Mouse (Mus musculus) kidney, postnatal 0 days (tissue): ENCODE data around the gene Cenpm. TPM values are rescaled to one million over a fixed set of nuclear protein-coding genes. Genes with fewer than 3 reads are reported as not detected.

ENCODE experiments used
- ATAC-seq: fragments of 200-750 bp; cut with Nextera tagmentation; replicated peaks from 2 replicates; pipeline ENCODE4 v1.8.0; 2017; ENCODE audit warnings: low read depth, moderate number of reproducible peaks, moderate TSS enrichment, moderate library complexity; ENCODE audit not compliant: low FRiP score
- DNase-seq: peaks from one replicate; pipeline ENCODE4 v3.0.0-alpha.2; 2016; ENCODE audit warnings: low spot score
- H3K27ac ChIP-seq: fragments of 300-500 bp; sonication (generic); 2 replicates; pipeline ENCODE4 v1.5.1; 2014; ENCODE audit warnings: mild to moderate bottlenecking
- H3K27me3 ChIP-seq: fragments of 300-500 bp; sonication (generic); 2 replicates; pipeline ENCODE4 v1.6.1; 2014; ENCODE audit warnings: low read length, mixed read lengths; ENCODE audit not compliant: insufficient read depth
- H3K36me3 ChIP-seq: fragments of 300-500 bp; sonication (generic); 2 replicates; pipeline ENCODE4 v1.6.1; 2014; ENCODE audit warnings: low read length, mixed read lengths; ENCODE audit not compliant: insufficient read depth
- H3K4me1 ChIP-seq: fragments of 300-500 bp; sonication (generic); replicated peaks from 2 replicates; pipeline ENCODE4 v1.6.1; 2014; ENCODE audit warnings: antibody characterized with exemption, low read length, mixed read lengths; ENCODE audit not compliant: insufficient read depth
- H3K4me2 ChIP-seq: fragments of 300-500 bp; sonication (generic); 2 replicates; pipeline ENCODE4 v1.6.1; 2014; ENCODE audit warnings: mild to moderate bottlenecking, low read length, moderate library complexity, mixed read lengths
- H3K4me3 ChIP-seq: fragments of 300-500 bp; sonication (generic); replicated peaks from 2 replicates; pipeline ENCODE4 v1.5.1; 2014; ENCODE audit warnings: low read depth, low read length
- H3K9ac ChIP-seq: fragments of 300-500 bp; sonication (generic); 2 replicates; pipeline ENCODE4 v1.6.1; 2014; ENCODE audit warnings: low read depth, low read length
- H3K9me3 ChIP-seq: fragments of 300-500 bp; sonication (generic); replicated peaks from 2 replicates; pipeline ENCODE4 v1.6.1; 2016; ENCODE audit warnings: low read length, inconsistent platforms, mixed read lengths
- CTCF ChIP-seq: IDR thresholded peaks from 2 replicates; pipeline ENCODE4 v1.5.1; 2016; ENCODE audit warnings: antibody characterized with exemption, low read depth, mild to moderate bottlenecking, moderate library complexity
- WGBS: fragments of 180-500 bp; shearing (Covaris S2); extraction: QIAGEN DNeasy Blood & Tissue Kit; methylation state at CpG from one replicate; pipeline ENCODE4 v1.1.7; 2014; 5-methylcytosine and 5-hydroxymethylcytosine counted together
- polyA plus RNA-seq: library from polyadenylated mRNA; unstranded; fragments of >200 nt; fragmentation: Nextera tagmentation; extraction: Ambion mirVana; gene quantifications from 2 replicates; pipeline ENCODE4 v1.2.1, GENCODE M21; 2015

Cenpm gene
- polyA plus RNA-seq, 1 experiment from 2014 or later: 46.4 TPM

DNA sequence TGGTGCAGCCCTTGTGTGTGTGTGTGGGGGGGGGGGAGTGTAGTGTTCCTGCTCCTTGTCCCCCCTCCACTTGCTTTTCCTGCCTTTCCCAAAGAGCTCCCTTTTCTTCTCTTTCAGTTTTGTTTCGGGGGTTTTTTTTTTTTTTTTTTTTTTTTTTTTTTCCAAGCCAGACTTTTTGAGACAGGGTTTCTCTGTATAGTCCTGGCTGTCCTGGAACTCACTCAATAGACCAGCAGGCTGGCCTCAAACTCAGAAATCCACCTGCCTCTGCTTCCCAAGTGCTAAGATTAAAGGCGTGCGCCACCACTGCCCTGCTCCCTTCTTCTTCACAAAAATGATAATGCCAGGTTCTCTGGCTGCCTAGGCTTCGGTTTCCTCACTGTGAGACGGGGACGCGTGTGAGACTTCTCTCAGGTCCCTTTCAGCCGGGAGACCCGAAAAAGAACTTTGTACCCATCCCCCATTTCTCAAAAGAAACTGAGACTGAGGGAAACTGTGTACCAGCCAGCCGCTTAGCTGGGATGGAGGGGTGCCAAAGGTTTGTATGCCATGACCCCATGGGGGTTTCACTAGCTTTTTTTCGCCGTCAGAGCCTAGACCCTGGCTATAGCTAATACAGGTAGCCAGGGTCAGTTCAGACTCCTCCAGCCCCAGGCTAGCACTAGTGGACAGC, 24.4 kb downstream of the Cenpm start:
- no peaks in the 10 kb centered on the region for H3K9me3 ChIP-seq
- DNase-seq: no peak
- ATAC-seq: no peak
- no peaks in the 10 kb centered on the region for H3K36me3 ChIP-seq
- peaks cover 24% of the 10 kb centered on the region; the same call in 1 of the 2 replicates for H3K27me3 ChIP-seq
- no peak overlapping the region for H3K4me2 ChIP-seq
- 74% methylated on average over 12 of the region's 12 CpGs for WGBS
- no peak overlapping the region for H3K4me3 ChIP-seq
- no peak overlapping the region for H3K27ac ChIP-seq
- TF ChIP-seq CTCF: no peak
- no peak overlapping the region for H3K9ac ChIP-seq
- peaks cover 6% of the 10 kb centered on the region for H3K4me1 ChIP-seq

- no peak overlapping the region for H3K27ac ChIP-seq
- no peak for DNase-seq
- no peak overlapping the region for H3K4me2 ChIP-seq
- peaks cover 25% of the 10 kb centered on the region; the same call in 1 of the 2 replicates for H3K27me3 ChIP-seq
- H3K36me3 ChIP-seq: no peaks in the 10 kb centered on the region
- TF ChIP-seq CTCF: no peak
- ATAC-seq: no peak
- H3K4me3 ChIP-seq: no peak overlapping the region
- 68% methylated on average over 26 of the region's 26 CpGs for whole genome bisulfite sequencing
- peaks cover 1% of the 10 kb centered on the region; the same call in 1 of the 2 replicates for H3K4me1 ChIP-seq
- H3K9me3 ChIP-seq: no peaks in the 10 kb centered on the region
- no peak overlapping the region for H3K9ac ChIP-seq
Observed at GRCm38 (mm10) chr15:82218778-82219666, 25.5 kb downstream of the Cenpm start.

DNA sequence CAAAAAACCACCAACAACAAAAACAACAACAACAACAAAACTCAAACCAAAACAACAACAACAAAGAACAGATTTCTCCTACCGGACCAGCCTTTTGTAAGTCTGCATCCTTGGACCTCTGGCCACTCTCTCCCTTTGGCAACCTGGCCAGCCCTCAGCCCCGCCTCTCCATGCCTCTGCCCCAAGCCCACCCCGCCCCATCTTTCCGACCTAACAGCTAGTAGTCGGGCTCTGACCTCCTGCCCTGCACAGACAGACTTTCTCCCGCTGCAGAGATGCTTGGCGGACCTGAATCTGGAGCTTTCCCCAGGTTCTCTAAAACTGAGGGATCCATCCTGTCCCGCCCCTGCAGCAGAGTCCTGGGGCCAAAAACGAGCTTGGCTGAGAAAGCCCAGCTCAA, 26.6 kb downstream of the Cenpm start:
- WGBS: 51% methylated on average over 9 of the region's 9 CpGs
- no peak for ATAC-seq
- no peak overlapping the region for H3K4me3 ChIP-seq
- no peak for DNase-seq
- H3K36me3 ChIP-seq: no peaks in the 10 kb centered on the region
- H3K4me2 ChIP-seq: no peak overlapping the region
- TF ChIP-seq CTCF: no peak
- no peaks in the 10 kb centered on the region for H3K4me1 ChIP-seq
- H3K9ac ChIP-seq: no peak overlapping the region
- no peak overlapping the region for H3K27ac ChIP-seq
- no peaks in the 10 kb centered on the region for H3K9me3 ChIP-seq
- peaks cover 26% of the 10 kb centered on the region for H3K27me3 ChIP-seq

DNA sequence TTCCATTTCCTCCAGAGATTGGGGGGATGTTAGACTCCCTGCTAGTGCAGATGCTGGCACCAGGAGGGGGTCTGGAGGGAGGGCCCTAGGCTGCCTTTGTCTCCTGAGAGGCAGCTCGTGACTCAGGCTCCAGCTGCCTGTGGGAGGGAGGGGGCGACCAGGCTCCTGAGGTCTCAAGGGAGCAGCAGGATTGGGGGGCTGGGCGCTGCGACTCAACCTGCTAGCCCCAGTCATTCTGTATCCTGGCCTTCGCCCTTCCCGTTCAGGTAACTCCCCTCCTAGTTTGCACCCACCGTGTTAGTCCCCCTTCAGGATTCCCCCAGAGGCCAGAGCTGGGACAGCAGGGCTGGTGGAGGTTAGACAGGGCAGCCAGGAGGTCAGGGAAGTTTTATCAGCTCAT, 27.5 kb downstream of the Cenpm start:
- Histone ChIP-seq H3K36me3 (no peaks in the 10 kb centered on the region), H3K27ac (no peak overlapping the region), H3K27me3 (peaks cover 30% of the 10 kb centered on the region), H3K4me2 (no peak overlapping the region), H3K4me1 (peaks cover 6% of the 10 kb centered on the region; the same call in 1 of the 2 replicates), H3K4me3 (no peak overlapping the region), H3K9me3 (no peaks in the 10 kb centered on the region), H3K9ac (no peak overlapping the region)
- ATAC-seq: no peak
- 40% methylated on average over 7 of the region's 7 CpGs for WGBS
- DNase-seq: no peak
- peak; percentile 18; the same call in 1 of the 2 replicates for TF ChIP-seq CTCF

GRCm38 (mm10) chr15:82216142-82216827, 28.3 kb downstream of the Cenpm start:
- no peak overlapping the region for H3K4me2 ChIP-seq
- no peaks in the 10 kb centered on the region for H3K36me3 ChIP-seq
- TF ChIP-seq CTCF: no peak
- H3K9ac ChIP-seq: no peak overlapping the region
- no peak overlapping the region for H3K4me3 ChIP-seq
- no peaks in the 10 kb centered on the region for H3K9me3 ChIP-seq
- WGBS: 51% methylated on average over 20 of the region's 20 CpGs
- H3K27me3 ChIP-seq: peaks cover 37% of the 10 kb centered on the region
- peaks cover 11% of the 10 kb centered on the region; the same call in 1 of the 2 replicates for H3K4me1 ChIP-seq
- DNase-seq (no peak), ATAC-seq (no peak)
- no peak overlapping the region for H3K27ac ChIP-seq

- ATAC-seq: no peak
- no peaks in the 10 kb centered on the region for H3K9me3 ChIP-seq
- 51% methylated on average over 11 of the region's 11 CpGs for WGBS
- no peak overlapping the region for H3K4me3 ChIP-seq
- H3K4me2 ChIP-seq: no peak overlapping the region
- H3K27ac ChIP-seq: no peak overlapping the region
- peaks cover 43% of the 10 kb centered on the region for H3K27me3 ChIP-seq
- no peak for DNase-seq
- no peak for TF ChIP-seq CTCF
- H3K36me3 ChIP-seq: no peaks in the 10 kb centered on the region
- H3K9ac ChIP-seq: no peak overlapping the region
- H3K4me1 ChIP-seq: peaks cover 11% of the 10 kb centered on the region; the same call in 1 of the 2 replicates
Observed at GRCm38 (mm10) chr15:82215332-82216046, 29.1 kb downstream of the Cenpm start.
